Mouse (Mus musculus) hematopoietic stem cell, adult 5-6 weeks (primary cell): Measurements from ENCODE around the gene Ndufa7. TPM values are rescaled to one million over a fixed set of nuclear protein-coding genes. Genes with fewer than 3 reads are reported as not detected.

Experiments used
- ATAC-seq, 2 experiments: fragments of 125-278 bp in 1 of 2; replicated peaks in 1 of 2; 2 replicates each; pipeline ENCODE4 v1.8.0; 2016 to 2017; ENCODE audit warnings: inconsistent platforms in 2 of 2, mild to moderate bottlenecking in 2 of 2, moderate number of reproducible peaks in 2 of 2, low read depth in 1 of 2, moderate TSS enrichment in 1 of 2; ENCODE audit not compliant: low FRiP score in 2 of 2, poor library complexity in 2 of 2, severe bottlenecking in 2 of 2, insufficient read depth in 1 of 2, low TSS enrichment in 1 of 2
- total RNA-seq: library from RNA; stranded (forward); fragments of 172-1452, 232-1000 nt; gene quantifications from 2 replicates; pipeline ENCODE4 v1.2.3, GENCODE M21; 2017

Ndufa7 gene
- total RNA-seq: 123 and 126 TPM in 2 replicates

DNA sequence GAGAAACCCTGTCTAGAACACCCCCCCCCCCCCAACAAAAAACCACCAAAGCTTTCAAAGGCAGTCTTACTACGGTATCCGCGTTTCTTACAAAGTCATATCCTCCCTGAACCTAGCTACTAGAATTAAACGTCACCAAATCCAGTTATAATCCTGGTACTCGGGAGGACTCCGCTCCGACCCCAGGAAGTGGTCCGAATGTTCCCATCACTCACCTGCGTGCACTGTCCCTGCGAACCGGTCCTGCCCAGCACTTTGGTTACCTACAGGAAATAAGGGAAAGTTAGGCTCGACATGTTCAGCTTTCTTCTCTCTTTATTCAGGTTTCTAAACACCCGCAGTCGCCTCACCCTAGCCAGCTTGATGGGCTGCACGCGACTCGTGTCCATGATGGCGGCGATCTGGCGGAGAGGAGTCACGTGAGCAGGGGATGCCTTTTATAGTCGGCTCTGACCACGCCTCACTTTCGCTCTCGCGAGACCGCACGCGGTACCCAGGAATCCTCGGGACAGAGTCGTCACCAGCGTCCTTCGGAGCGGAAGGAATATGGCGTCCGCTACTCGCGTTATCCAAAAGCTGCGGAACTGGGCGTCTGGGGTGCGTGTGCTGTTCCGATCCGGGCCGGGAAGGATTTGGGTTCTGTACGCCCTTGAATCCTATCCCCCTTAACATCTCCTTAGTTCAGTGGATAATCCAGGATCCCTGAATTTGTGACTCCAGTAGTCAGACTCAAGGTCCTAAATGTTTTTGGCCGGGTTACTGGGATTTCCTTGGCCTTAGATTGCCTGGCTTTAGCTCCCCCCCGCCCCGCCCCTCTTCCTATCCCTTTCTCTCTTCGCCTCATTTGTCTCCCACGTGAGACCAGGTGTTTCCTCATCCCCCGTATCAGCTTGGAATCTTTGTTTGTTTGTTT is at the start of gene Ndufa7, which contains the start of gene Rps28:
Ndufa7 (plus strand) TSS at position 489 of the 913 bp plus-strand sequence.
Rps28 (minus strand) TSS at position 479 of the 913 bp plus-strand sequence.
- ATAC-seq: peak; percentile 95 to 96

GRCm38 (mm10) chr17:33774573-33775155 is 49.7 kb upstream of the Ndufa7 start:
- no peak for ATAC-seq

- ATAC-seq: no peak
These were observed 49.1 kb upstream of the Ndufa7 start for GRCm38 (mm10) chr17:33775287-33775686.

DNA sequence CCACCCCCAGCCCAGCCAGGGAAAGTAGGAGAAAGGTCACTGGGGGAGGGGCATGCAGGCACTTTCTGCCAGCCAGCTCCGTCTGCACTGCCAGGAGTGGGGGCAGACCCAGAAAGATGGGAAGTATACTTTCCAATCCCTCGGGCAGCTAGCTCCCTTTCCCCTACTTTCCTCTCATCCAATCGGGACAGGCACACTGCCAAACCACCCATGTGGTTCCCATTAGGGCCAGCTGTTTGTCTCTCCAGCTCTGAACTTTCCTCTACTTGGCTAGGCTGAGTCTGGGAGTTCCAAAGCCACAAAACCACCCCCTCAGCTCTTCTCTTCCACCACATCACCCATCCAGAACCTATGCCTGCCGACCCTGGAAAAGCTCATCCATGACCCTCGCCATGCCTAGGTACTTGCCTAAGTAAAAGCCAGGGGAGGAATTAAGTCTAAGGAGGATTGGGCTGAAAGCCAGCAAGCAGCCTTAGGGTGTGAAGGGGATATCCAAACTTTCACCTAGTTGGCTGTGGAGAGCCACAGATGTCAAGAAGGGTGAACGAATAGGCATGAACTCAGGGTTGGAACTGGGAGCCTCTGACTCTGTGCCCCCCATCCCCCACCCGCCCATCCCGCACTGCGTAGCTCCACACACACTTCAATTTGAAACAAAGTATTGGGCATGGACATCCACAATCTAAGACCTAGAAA is 45.0 kb upstream of the Ndufa7 start:
- no peak for ATAC-seq

DNA sequence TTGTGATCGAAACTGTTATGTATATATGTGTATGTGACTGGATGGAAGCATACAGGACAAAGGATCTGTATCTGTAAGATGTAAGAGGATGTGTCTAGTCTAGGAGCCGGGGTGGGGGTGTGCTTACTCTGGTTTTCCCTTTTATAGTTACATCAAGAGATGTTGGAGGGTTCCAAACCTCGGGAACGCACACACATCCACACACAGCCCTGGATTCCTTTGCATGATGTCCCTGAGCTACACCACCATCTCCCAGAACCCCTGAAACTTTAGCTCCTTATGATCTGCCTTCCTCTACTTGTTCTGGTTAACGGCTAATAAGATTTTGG is 44.4 kb upstream of the Ndufa7 start:
- ATAC-seq: no peak

DNA sequence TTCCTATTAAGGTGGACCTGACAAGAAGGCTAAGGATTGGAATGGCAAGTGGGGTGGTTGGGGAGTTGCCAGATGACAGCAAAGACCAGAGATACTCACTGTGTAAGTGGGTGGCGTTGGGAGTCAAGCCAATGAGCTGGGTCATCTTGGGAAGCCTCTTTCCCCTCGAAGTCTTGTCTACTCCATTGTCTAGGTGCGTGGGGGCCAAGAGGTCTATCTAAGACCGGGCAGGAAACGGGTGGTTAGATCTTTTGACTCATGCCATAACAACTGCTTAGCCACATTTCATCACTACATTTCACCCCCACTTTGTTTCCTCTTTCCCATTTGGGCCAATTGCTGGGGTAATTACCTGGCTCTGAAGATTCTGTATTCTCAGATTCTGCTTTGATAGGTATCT is 43.9 kb upstream of the Ndufa7 start:
- peak in 1 of 2 experiments; percentile 40; a peak in 1 of 4 replicates for ATAC-seq

GRCm38 (mm10) chr17:33781124-33781977 is 43.0 kb upstream of the Ndufa7 start, which contains the start of gene Angptl4:
Gene Angptl4, minus strand, starts transcription at chr17:33781830.
- ATAC-seq: peak; percentile 71 to 74

DNA sequence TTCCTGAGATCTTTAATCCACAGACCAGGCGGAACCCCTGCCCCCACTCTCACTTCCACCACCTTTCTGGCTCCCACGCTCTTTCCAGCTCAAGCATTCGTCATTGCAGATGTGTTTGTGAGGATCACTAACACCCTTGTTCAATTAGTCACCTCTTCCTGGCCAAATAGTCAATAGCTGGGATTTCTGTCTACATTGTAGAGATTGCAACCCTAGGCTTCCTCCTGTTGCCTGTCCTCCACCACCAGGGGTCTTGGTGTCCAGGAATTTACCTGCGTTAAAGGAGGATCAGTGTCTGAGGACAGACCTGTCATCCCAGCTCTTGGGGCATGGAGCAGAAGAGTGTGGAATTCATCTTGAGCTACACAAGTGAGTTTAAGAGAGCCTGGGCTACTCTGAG is 42.3 kb upstream of the Ndufa7 start:
- ATAC-seq: no peak

DNA sequence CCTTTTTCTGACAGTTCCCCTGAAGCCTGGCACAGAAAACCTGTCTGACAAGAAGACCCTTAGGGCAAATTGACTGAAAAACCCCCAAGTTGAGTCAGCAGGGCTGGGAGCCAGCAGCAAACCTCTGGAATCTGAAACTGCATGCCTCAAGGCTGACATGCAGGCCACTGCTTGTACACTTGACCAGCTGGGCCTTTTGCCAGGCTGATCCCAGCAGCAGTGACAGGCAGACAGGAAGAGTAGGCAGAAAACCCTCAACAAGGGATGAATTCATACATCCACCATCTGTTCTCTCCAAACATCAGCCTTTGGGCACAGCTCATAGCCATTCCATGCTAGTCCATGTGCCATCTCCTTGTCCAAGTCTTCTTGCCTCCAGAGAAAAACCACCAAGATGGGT is 41.0 kb upstream of the Ndufa7 start:
- no peak for ATAC-seq

GRCm38 (mm10) chr17:33784939-33785338 is 39.4 kb upstream of the Ndufa7 start:
- no peak for ATAC-seq

DNA sequence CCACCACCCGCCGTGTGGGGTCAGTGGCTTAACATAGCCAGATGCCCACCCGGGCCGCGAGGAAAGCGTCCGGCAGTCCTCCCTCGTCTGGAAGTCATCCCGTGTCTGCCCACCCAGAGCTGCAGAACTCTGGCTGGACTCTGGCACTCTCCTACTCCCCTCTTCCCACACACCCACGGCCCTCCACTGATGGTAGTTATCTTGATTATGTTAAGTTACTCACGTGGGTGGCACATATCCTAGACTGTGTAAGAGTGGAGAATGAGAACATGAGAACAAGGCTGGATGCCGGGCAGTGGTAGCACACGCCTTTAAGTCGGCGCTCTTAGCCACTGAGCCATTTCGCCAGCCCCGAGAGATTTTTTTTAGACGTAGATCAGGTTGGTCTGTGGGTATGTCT is 38.0 kb upstream of the Ndufa7 start:
- no peak for ATAC-seq

GRCm38 (mm10) chr17:33788732-33789131 is 35.6 kb upstream of the Ndufa7 start:
- ATAC-seq: no peak

DNA sequence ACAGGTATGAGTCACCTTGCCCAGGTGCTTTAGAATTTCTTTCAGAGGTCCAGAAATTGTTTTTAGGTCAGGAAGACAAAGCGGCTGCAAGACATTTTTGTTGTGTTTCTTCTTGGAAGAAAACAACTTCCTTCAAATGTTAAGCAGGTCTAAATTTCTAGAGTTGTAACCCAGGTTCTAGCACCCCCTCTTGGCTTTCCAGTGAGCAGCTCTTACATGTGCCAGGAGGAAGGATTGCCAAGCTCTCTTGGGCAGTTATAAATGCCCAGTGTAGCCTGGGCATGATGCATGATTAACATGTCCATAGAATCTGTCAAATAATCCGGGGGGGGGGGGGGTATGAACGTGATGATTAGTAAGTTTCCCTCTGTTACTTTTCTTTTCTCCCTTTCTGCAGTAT is 26.1 kb upstream of the Ndufa7 start:
- no peak for ATAC-seq

GRCm38 (mm10) chr17:33799277-33799676 is 25.1 kb upstream of the Ndufa7 start:
- ATAC-seq: no peak

GRCm38 (mm10) chr17:33802221-33802620 is 22.2 kb upstream of the Ndufa7 start:
- no peak for ATAC-seq

GRCm38 (mm10) chr17:33804205-33804604 is 20.2 kb upstream of the Ndufa7 start:
- no peak for ATAC-seq

- no peak for ATAC-seq
These were observed 19.6 kb upstream of the Ndufa7 start for GRCm38 (mm10) chr17:33804745-33805144.
